Comparison of ENCODE assay signal across 11 mouse cellular contexts in genomic region chr7:34750350-34750749, GRCm38 (mm10).
"Had no signal": no experiment of that assay in that cellular context is flagged by ENCODE, and none has a peak within 500 bp of the region (broad histone marks: within the 10 kb centered on the region; RNA-seq: fewer than 3 reads in every experiment).

No protein-coding gene starts in this region.

- ATAC-seq: liver, postnatal 0 days had no signal

- H3K27ac ChIP-seq: left cerebral cortex, adult 2 months; limb, embryonic 12.5 days; liver, embryonic 13.5 days; lung, embryonic 15.5 days; macrophage; neural tube, embryonic 12.5 days; stomach, embryonic 15.5 days had no signal

- H3K36me3 ChIP-seq: limb, embryonic 12.5 days; liver, embryonic 13.5 days; lung, embryonic 15.5 days; neural tube, embryonic 12.5 days; stomach, embryonic 15.5 days had no signal

- DNase-seq: kidney, adult 11 months; liver; liver, embryonic 13.5 days had no signal

- H3K4me3 ChIP-seq: left cerebral cortex, adult 2 months; limb, embryonic 12.5 days; liver, embryonic 13.5 days; lung, embryonic 15.5 days; megakaryocyte, embryonic 14.5 days; neural tube, embryonic 12.5 days; stomach, embryonic 15.5 days had no signal

- H3K9me3 ChIP-seq: liver, embryonic 13.5 days; lung, embryonic 15.5 days; neural tube, embryonic 12.5 days; stomach, embryonic 15.5 days had no signal

- H3K27me3 ChIP-seq: limb, embryonic 12.5 days; liver, embryonic 13.5 days; megakaryocyte, embryonic 14.5 days; neural tube, embryonic 12.5 days; stomach, embryonic 15.5 days had no signal

- H3K4me1 ChIP-seq: liver, embryonic 13.5 days; megakaryocyte, embryonic 14.5 days had no signal

- H3K9ac ChIP-seq: limb, embryonic 12.5 days; liver, embryonic 13.5 days; liver, postnatal 0 days; lung, embryonic 15.5 days; neural tube, embryonic 12.5 days; stomach, embryonic 15.5 days had no signal

- H3K4me2 ChIP-seq: limb, embryonic 12.5 days; liver, embryonic 13.5 days; lung, embryonic 15.5 days; neural tube, embryonic 12.5 days; stomach, embryonic 15.5 days had no signal
